In the genomic region with DNA sequence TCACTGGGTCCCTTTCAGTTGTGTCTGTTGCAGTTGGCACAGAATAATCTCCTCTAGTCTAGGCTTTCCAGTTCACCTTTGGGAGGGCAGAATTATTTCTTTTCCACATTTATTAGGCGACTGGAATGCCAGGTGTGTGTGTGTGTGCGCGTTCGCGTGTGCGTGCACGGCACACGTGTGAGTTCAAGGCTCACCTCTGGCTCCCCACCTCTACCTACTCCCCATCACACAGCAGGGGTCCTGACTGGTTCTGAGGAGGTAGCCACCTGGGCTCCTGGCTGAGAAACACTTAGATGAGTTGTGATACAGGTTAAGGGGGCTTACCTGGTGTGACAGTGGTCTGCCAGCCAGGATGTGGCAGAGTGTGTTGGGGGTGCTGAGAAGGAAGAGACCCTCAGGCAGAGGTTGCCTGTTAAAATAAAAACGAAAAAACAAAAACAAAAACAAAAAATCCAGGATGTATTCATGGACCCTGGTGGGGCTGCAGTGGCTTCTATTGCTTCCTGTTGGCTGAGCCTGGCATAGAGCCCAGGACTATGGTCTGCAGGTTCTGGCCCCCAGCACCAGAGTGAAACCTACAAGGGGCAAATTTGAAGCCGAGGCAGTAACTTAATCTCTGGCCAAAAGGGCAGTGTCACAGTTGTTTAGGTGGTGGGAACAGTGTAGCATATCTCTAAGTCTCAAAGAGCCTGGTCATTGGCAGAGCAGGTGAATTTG, we compare ENCODE assay signal across 10 mouse cellular contexts. TPM values are rescaled to one million over a fixed set of nuclear protein-coding genes. Genes with fewer than 3 reads are reported as not detected.
DNase-seq lines count a peak whose midpoint lies in the region; ATAC-seq and TF ChIP-seq lines count a peak whose summit lies in the region.
"Had no signal": no experiment of that assay in that cellular context is flagged by ENCODE, and none has a peak within 500 bp of the region (broad histone marks: within the 10 kb centered on the region; RNA-seq: fewer than 3 reads in every experiment).

No protein-coding gene starts in this region.

- H3K9ac ChIP-seq in hindbrain, embryonic 12.5 days = no peak overlapping the region
- H3K9ac ChIP-seq in midbrain, embryonic 16.5 days (ENCODE audit: low read depth, low read length) = no peak overlapping the region; the same call in 1 of the 2 replicates

- H3K4me1 ChIP-seq in hindbrain, embryonic 12.5 days = peaks cover 11% of the 10 kb centered on the region
- no peaks in the 10 kb centered on the region for H3K4me1 ChIP-seq in midbrain, embryonic 16.5 days (ENCODE audit: control insufficient read depth, insufficient read depth, low read length)

- TF ChIP-seq CTCF in layer of hippocampus, adult 2 months (conservative IDR thresholded peaks at IDR 0.05) = no peak

- H3K4me3 ChIP-seq in layer of hippocampus, adult 2 months = peak overlapping the region; percentile 53
- peak overlapping the region; percentile 68; the same call in 1 of the 2 replicates for H3K4me3 ChIP-seq in hindbrain, embryonic 12.5 days
- H3K4me3 ChIP-seq in midbrain, embryonic 16.5 days (ENCODE audit: low read depth, low read length) = no peak overlapping the region; the same call in 1 of the 2 replicates

- ATAC-seq in common myeloid progenitor, adult 5-6 weeks (replicated peaks; ENCODE audit: low read depth, poor library complexity, severe bottlenecking) = 0 out of 2 replicates have a peak, but pooled peaks have one; percentile 12
- no peak for ATAC-seq in hindbrain, embryonic 12.5 days (ENCODE audit: low FRiP score)
- ATAC-seq in midbrain, embryonic 16.5 days = no peak
- ATAC-seq: Patski had no signal

- H3K4me2 ChIP-seq in hindbrain, embryonic 12.5 days (replicated peaks) = peak overlapping the region; percentile 99
- peak overlapping the region; percentile 97 for H3K4me2 ChIP-seq in midbrain, embryonic 16.5 days (ENCODE audit: low read length)

- peaks cover 41% of the 10 kb centered on the region for H3K27me3 ChIP-seq in hindbrain, embryonic 12.5 days
- H3K27me3 ChIP-seq in midbrain, embryonic 16.5 days (ENCODE audit: control insufficient read depth, insufficient read depth, low read depth, low read length) = no peaks in the 10 kb centered on the region

- no peak overlapping the region for H3K27ac ChIP-seq in layer of hippocampus, adult 2 months
- no peak overlapping the region for H3K27ac ChIP-seq in hindbrain, embryonic 12.5 days
- no peak overlapping the region for H3K27ac ChIP-seq in midbrain, embryonic 16.5 days (ENCODE audit: low read length)

- peaks cover 3% of the 10 kb centered on the region; the same call in 1 of the 2 replicates for H3K36me3 ChIP-seq in hindbrain, embryonic 12.5 days
- peaks cover 3% of the 10 kb centered on the region; the same call in 1 of the 2 replicates for H3K36me3 ChIP-seq in midbrain, embryonic 16.5 days (ENCODE audit: control insufficient read depth, insufficient read depth, low read length)

- no peaks in the 10 kb centered on the region for H3K9me3 ChIP-seq in hindbrain, embryonic 12.5 days (replicated peaks)
- H3K9me3 ChIP-seq in midbrain, embryonic 16.5 days (replicated peaks; ENCODE audit: control insufficient read depth, low read length, poor library complexity, severe bottlenecking) = no peaks in the 10 kb centered on the region

- no peak for DNase-seq in layer of hippocampus, adult 2 months (ENCODE audit: low spot score in 2 of 2)
- no peak for DNase-seq in layer of hippocampus, adult 9-10 months (ENCODE audit: low spot score)
- no peak for DNase-seq in spleen, postnatal 14 days (ENCODE audit: low spot score in 2 of 2)
- no peak for DNase-seq in yolk sac, embryonic 10.5 days (ENCODE audit: low spot score)
- no peak for DNase-seq in thymus, postnatal 25 days
- DNase-seq: left cerebral cortex, postnatal 4 days had no signal

- WGBS in hindbrain, embryonic 12.5 days = 87% methylated on average over 10 of the region's 10 CpGs
- 89% methylated on average over 10 of the region's 10 CpGs for WGBS in midbrain, embryonic 16.5 days

RNA-seq across cellular contexts. Expression of a gene that starts 23.3 kb away (rescaled TPM):
- total RNA-seq in layer of hippocampus, adult 2 months (2021) = 100 to 1,000 TPM; 243 to 251 TPM
- total RNA-seq in common myeloid progenitor, adult 5-6 weeks (2017) = 10.2 and 14.9 TPM in 2 replicates
- polyA plus RNA-seq in hindbrain, embryonic 12.5 days (2016; fragmentation: Nextera tagmentation; extraction: Ambion mirVana) = 7.5 and 8.1 TPM in 2 replicates
- 12.0 and 16.7 TPM in 2 replicates for polyA plus RNA-seq in midbrain, embryonic 16.5 days (2015; fragmentation: Nextera tagmentation; extraction: Ambion mirVana)

RNA-seq across cellular contexts. Expression of a gene that starts 45.4 kb away (rescaled TPM):
- 1 to 10 TPM in 1 of 2 experiments, under 1 TPM in 1; 0.92 to 1.3 TPM for total RNA-seq in layer of hippocampus, adult 2 months (2021)
- not detected in 2 replicates for total RNA-seq in common myeloid progenitor, adult 5-6 weeks (2017)
- polyA plus RNA-seq in hindbrain, embryonic 12.5 days (2016; fragmentation: Nextera tagmentation; extraction: Ambion mirVana) = 1.2 and 1.3 TPM in 2 replicates
- 1.6 and 1.8 TPM in 2 replicates for polyA plus RNA-seq in midbrain, embryonic 16.5 days (2015; fragmentation: Nextera tagmentation; extraction: Ambion mirVana)
- polyA plus RNA-seq: Patski had no signal

RNA-seq across cellular contexts. Expression of a gene that starts 45.5 kb away (rescaled TPM):
- 10 to 100 TPM; 29.2 to 31.4 TPM for total RNA-seq in layer of hippocampus, adult 2 months (2021)
- 9.4 and 12.9 TPM in 2 replicates for total RNA-seq in common myeloid progenitor, adult 5-6 weeks (2017)
- 19.5 and 19.8 TPM in 2 replicates for polyA plus RNA-seq in hindbrain, embryonic 12.5 days (2016; fragmentation: Nextera tagmentation; extraction: Ambion mirVana)
- polyA plus RNA-seq in midbrain, embryonic 16.5 days (2015; fragmentation: Nextera tagmentation; extraction: Ambion mirVana) = 32.6 and 37.6 TPM in 2 replicates

Comparison
In these comparisons a context has a peak if more than half of its experiments do, and no peak if none do; other contexts are left out.
1. RNA of a gene that starts 23.3 kb away (total RNA-seq): 243 to 251 TPM in layer of hippocampus, adult 2 months; 10.2 to 14.9 TPM in common myeloid progenitor, adult 5-6 weeks; every median in the first group is over 10 times any median in the second.